Mouse (Mus musculus): Measurements from ENCODE around the gene Nedd9.

DNA sequence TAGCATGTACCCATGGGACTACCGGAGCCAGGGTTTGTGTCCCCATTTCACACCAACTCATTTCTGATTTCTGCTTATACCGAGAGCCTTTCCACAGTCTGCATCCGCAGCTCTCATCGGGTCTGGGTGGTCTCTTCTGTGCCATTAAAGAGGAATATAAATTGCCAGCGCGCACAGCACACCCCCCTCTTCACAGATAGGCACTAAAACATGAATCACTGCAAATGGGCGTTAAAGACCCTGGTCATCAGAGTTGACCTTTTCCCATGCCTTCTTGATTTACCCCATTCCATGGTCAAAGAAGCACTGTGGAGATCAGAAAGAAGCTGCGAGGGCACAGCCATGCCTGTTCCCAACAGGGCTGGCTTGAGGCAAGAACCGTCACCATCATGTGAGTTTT is 109.3 kb downstream of the Nedd9 start:
- no peak for TF ChIP-seq CTCF (IDR thresholded peaks at IDR 0.05; ENCODE audit: insufficient read depth, low read length)
- no peak for TF ChIP-seq POLR2A (IDR thresholded peaks at IDR 0.05; ENCODE audit: borderline replicate concordance, extremely low read depth, low read depth, low read length)

Data from lung, adult 2 months (tissue).